Mouse (Mus musculus): ENCODE data around the gene Apopt1. TPM values are rescaled to one million over a fixed set of nuclear protein-coding genes. Genes with fewer than 3 reads are reported as not detected.
A peak's percentile ranks its signal among the peaks of the same experiment; 100 is the strongest.

The Apopt1 gene
- polyA plus RNA-seq, 1 experiment from 2014 or later, result 56.8 TPM

DNA sequence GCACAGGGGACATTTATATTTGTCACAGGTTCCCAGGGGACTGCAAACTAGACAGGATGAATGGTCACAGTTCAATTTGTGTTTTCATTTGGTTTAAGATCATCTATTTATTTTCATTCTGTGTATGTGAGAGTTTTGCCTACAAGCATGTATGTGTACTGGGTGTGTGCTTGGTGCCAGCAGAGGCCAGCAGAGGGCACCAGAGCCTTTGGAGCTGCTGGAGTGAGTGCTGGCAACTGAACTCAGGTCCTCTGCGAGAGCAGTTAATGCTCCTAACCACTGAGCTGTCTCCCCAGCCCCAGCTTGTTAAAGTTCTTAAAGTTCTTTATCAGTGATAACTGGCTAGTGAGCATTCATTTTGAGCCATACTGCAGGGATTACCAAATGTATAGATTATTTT lies 66.5 kb downstream of the Apopt1 start:
- Histone ChIP-seq H3K36me3 (ENCODE audit: control insufficient read depth, insufficient read depth, low read length) (peaks cover 75% of the 10 kb centered on the region), H3K27ac (ENCODE audit: low read length) (no peak overlapping the region), H3K27me3 (ENCODE audit: control insufficient read depth, insufficient read depth, low read depth, low read length) (no peaks in the 10 kb centered on the region), H3K9ac (ENCODE audit: low read depth, low read length) (no peak overlapping the region), H3K4me3 (ENCODE audit: low read depth, low read length) (no peak overlapping the region), H3K9me3 (replicated peaks; ENCODE audit: control insufficient read depth, low read length, poor library complexity, severe bottlenecking) (no peaks in the 10 kb centered on the region), H3K4me2 (ENCODE audit: low read length) (no peak overlapping the region), H3K4me1 (ENCODE audit: control insufficient read depth, insufficient read depth, low read length) (no peaks in the 10 kb centered on the region)
- WGBS, result 100% methylated on average over 1 of the region's 1 CpGs
- no peak for ATAC-seq

DNA sequence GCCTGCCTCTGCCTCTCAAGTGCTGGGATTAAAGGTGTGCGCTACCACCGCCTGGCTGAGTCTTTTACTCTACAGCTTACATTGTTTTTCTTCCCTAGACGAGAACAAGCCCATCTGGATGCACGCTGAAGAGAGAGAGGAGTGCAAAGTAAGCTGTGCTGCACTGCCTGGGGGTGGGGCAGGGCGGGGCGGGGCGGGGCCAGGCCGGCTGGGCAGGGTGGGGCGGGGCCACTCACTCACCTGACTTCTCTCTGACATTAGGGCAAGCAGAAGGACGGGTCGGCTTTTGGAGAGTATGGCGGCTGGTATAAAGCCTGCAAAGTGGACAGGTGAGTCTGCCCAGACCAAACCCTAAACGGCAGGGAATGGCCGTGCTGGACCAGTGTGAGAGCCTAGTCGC lies 72.1 kb downstream of the Apopt1 start:
- 79% methylated on average over 14 of the region's 15 CpGs for WGBS
- Histone ChIP-seq H3K9me3 (replicated peaks; ENCODE audit: control insufficient read depth, low read length, poor library complexity, severe bottlenecking) (no peaks in the 10 kb centered on the region), H3K4me1 (ENCODE audit: control insufficient read depth, insufficient read depth, low read length) (no peaks in the 10 kb centered on the region), H3K27ac (ENCODE audit: low read length) (no peak overlapping the region), H3K36me3 (ENCODE audit: control insufficient read depth, insufficient read depth, low read length) (peaks cover 65% of the 10 kb centered on the region), H3K4me3 (ENCODE audit: low read depth, low read length) (no peak overlapping the region), H3K9ac (ENCODE audit: low read depth, low read length) (no peak overlapping the region), H3K27me3 (ENCODE audit: control insufficient read depth, insufficient read depth, low read depth, low read length) (no peaks in the 10 kb centered on the region), H3K4me2 (ENCODE audit: low read length) (no peak overlapping the region)
- no peak for ATAC-seq

GRCm38 (mm10) chr12:111787015-111787414 lies 74.0 kb downstream of the Apopt1 start:
- Histone ChIP-seq H3K36me3 (ENCODE audit: control insufficient read depth, insufficient read depth, low read length) (peaks cover 59% of the 10 kb centered on the region), H3K4me3 (ENCODE audit: low read depth, low read length) (no peak overlapping the region), H3K27me3 (ENCODE audit: control insufficient read depth, insufficient read depth, low read depth, low read length) (no peaks in the 10 kb centered on the region), H3K27ac (ENCODE audit: low read length) (no peak overlapping the region), H3K4me2 (ENCODE audit: low read length) (no peak overlapping the region), H3K9me3 (replicated peaks; ENCODE audit: control insufficient read depth, low read length, poor library complexity, severe bottlenecking) (no peaks in the 10 kb centered on the region), H3K4me1 (ENCODE audit: control insufficient read depth, insufficient read depth, low read length) (no peaks in the 10 kb centered on the region; the same call in 1 of the 2 replicates), H3K9ac (ENCODE audit: low read depth, low read length) (no peak overlapping the region)
- ATAC-seq, result no peak
- 95% methylated on average over 6 of the region's 6 CpGs for WGBS

- Histone ChIP-seq H3K4me3 (ENCODE audit: low read depth, low read length) (no peak overlapping the region), H3K4me2 (ENCODE audit: low read length) (no peak overlapping the region), H3K27me3 (ENCODE audit: control insufficient read depth, insufficient read depth, low read depth, low read length) (no peaks in the 10 kb centered on the region), H3K4me1 (ENCODE audit: control insufficient read depth, insufficient read depth, low read length) (no peaks in the 10 kb centered on the region; the same call in 1 of the 2 replicates), H3K27ac (ENCODE audit: low read length) (no peak overlapping the region), H3K9ac (ENCODE audit: low read depth, low read length) (no peak overlapping the region), H3K9me3 (replicated peaks; ENCODE audit: control insufficient read depth, low read length, poor library complexity, severe bottlenecking) (no peaks in the 10 kb centered on the region), H3K36me3 (ENCODE audit: control insufficient read depth, insufficient read depth, low read length) (peaks cover 59% of the 10 kb centered on the region)
- ATAC-seq, result no peak
- 94% methylated on average over 5 of the region's 5 CpGs for WGBS
Measured at GRCm38 (mm10) chr12:111790090-111790489, 77.0 kb downstream of the Apopt1 start.

DNA sequence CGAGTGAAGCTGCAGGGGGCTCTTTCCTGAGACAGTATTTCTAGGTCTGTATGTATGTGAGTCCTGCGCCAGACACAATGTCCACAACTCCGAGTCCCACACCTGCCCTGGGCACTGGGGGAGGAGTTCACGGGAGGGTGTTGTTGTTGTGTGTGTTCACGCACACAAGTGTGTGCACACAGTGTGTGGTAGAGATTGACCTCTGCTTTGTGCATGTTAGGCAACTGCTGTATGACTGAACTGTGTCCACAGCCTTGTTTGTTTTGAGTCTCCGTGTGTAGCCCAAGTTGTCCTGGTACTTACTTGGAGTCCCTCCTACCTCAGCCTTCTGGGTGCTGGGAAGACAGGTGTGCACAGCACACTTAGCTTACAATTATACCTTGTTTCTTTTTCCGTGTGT lies 77.6 kb downstream of the Apopt1 start:
- Histone ChIP-seq H3K4me2 (ENCODE audit: low read length) (no peak overlapping the region), H3K9me3 (replicated peaks; ENCODE audit: control insufficient read depth, low read length, poor library complexity, severe bottlenecking) (no peaks in the 10 kb centered on the region), H3K36me3 (ENCODE audit: control insufficient read depth, insufficient read depth, low read length) (peaks cover 60% of the 10 kb centered on the region), H3K4me1 (ENCODE audit: control insufficient read depth, insufficient read depth, low read length) (no peaks in the 10 kb centered on the region; the same call in 1 of the 2 replicates), H3K27ac (ENCODE audit: low read length) (no peak overlapping the region), H3K9ac (ENCODE audit: low read depth, low read length) (no peak overlapping the region), H3K27me3 (ENCODE audit: control insufficient read depth, insufficient read depth, low read depth, low read length) (no peaks in the 10 kb centered on the region), H3K4me3 (ENCODE audit: low read depth, low read length) (no peak overlapping the region)
- ATAC-seq, result no peak
- WGBS, result 91% methylated on average over 7 of the region's 7 CpGs

DNA sequence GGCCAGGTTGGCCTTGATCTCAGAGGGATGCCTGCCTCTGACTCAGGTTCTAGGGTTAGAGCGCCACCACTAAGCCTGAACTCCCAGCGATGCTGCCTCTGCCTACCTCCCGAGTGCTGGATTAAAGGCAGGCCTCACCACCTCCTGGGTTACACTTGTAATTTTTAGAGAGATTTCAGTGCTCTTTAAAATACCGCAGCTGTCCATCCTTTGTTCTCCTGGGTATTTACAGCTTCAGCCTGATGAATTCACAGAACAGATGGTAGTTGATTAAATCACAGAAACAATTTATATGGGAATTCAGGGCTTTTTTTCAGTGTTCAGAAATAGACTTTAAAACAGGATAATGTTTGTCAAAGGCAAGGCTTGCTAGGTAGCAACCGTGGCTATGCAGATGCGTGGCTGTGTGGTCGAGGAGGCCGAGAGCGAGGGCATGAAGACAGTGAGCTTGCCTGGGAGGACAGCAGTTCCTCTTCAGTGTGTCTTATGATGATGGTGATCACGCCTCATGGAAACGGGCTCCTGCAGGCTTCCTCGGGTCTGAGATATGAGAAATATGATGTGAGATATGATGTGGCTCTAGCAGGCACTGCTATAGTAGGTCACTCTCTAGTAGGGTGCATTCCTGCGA lies 78.5 kb downstream of the Apopt1 start:
- no peak overlapping the region for H3K9ac ChIP-seq (ENCODE audit: low read depth, low read length)
- H3K36me3 ChIP-seq (ENCODE audit: control insufficient read depth, insufficient read depth, low read length), result peaks cover 52% of the 10 kb centered on the region
- ATAC-seq, result no peak
- H3K27ac ChIP-seq (ENCODE audit: low read length), result 0 out of 2 replicates have a peak overlapping the region, but pooled peaks have one; percentile 1
- WGBS, result 74% methylated on average over 13 of the region's 13 CpGs
- H3K4me3 ChIP-seq (ENCODE audit: low read depth, low read length), result no peak overlapping the region
- no peaks in the 10 kb centered on the region; the same call in 1 of the 2 replicates for H3K4me1 ChIP-seq (ENCODE audit: control insufficient read depth, insufficient read depth, low read length)
- no peak overlapping the region for H3K4me2 ChIP-seq (ENCODE audit: low read length)
- H3K27me3 ChIP-seq (ENCODE audit: control insufficient read depth, insufficient read depth, low read depth, low read length), result no peaks in the 10 kb centered on the region
- no peaks in the 10 kb centered on the region for H3K9me3 ChIP-seq (replicated peaks; ENCODE audit: control insufficient read depth, low read length, poor library complexity, severe bottlenecking)

- Histone ChIP-seq H3K4me3 (ENCODE audit: low read depth, low read length) (no peak overlapping the region), H3K27ac (ENCODE audit: low read length) (no peak overlapping the region), H3K4me2 (ENCODE audit: low read length) (no peak overlapping the region), H3K27me3 (ENCODE audit: control insufficient read depth, insufficient read depth, low read depth, low read length) (no peaks in the 10 kb centered on the region), H3K9ac (ENCODE audit: low read depth, low read length) (no peak overlapping the region), H3K36me3 (ENCODE audit: control insufficient read depth, insufficient read depth, low read length) (peaks cover 33% of the 10 kb centered on the region), H3K9me3 (replicated peaks; ENCODE audit: control insufficient read depth, low read length, poor library complexity, severe bottlenecking) (no peaks in the 10 kb centered on the region), H3K4me1 (ENCODE audit: control insufficient read depth, insufficient read depth, low read length) (no peaks in the 10 kb centered on the region; the same call in 1 of the 2 replicates)
- ATAC-seq, result no peak
- 91% methylated on average over 22 of the region's 22 CpGs for WGBS
Measured at GRCm38 (mm10) chr12:111794102-111794501, 81.0 kb downstream of the Apopt1 start.

- H3K27me3 ChIP-seq (ENCODE audit: control insufficient read depth, insufficient read depth, low read depth, low read length), result no peaks in the 10 kb centered on the region
- H3K36me3 ChIP-seq (ENCODE audit: control insufficient read depth, insufficient read depth, low read length), result peaks cover 31% of the 10 kb centered on the region
- no peak overlapping the region for H3K4me2 ChIP-seq (ENCODE audit: low read length)
- no peak overlapping the region for H3K9ac ChIP-seq (ENCODE audit: low read depth, low read length)
- H3K9me3 ChIP-seq (replicated peaks; ENCODE audit: control insufficient read depth, low read length, poor library complexity, severe bottlenecking), result no peaks in the 10 kb centered on the region
- 93% methylated on average over 18 of the region's 18 CpGs for WGBS
- no peaks in the 10 kb centered on the region; the same call in 1 of the 2 replicates for H3K4me1 ChIP-seq (ENCODE audit: control insufficient read depth, insufficient read depth, low read length)
- no peak for ATAC-seq
- H3K4me3 ChIP-seq (ENCODE audit: low read depth, low read length), result no peak overlapping the region
- H3K27ac ChIP-seq (ENCODE audit: low read length), result no peak overlapping the region
Measured at GRCm38 (mm10) chr12:111794526-111795179, 81.6 kb downstream of the Apopt1 start.

- WGBS, result 88% methylated on average over 28 of the region's 28 CpGs
Measured at GRCm38 (mm10) chr12:111795180-111795895, 82.3 kb downstream of the Apopt1 start.

More at GRCm38 (mm10) chr12:111795180-111795895, 82.3 kb downstream of the Apopt1 start:
- Histone ChIP-seq H3K4me3 (ENCODE audit: low read depth, low read length) (no peak overlapping the region), H3K36me3 (ENCODE audit: control insufficient read depth, insufficient read depth, low read length) (peaks cover 28% of the 10 kb centered on the region), H3K9me3 (replicated peaks; ENCODE audit: control insufficient read depth, low read length, poor library complexity, severe bottlenecking) (no peaks in the 10 kb centered on the region), H3K4me1 (ENCODE audit: control insufficient read depth, insufficient read depth, low read length) (no peaks in the 10 kb centered on the region; the same call in 1 of the 2 replicates), H3K27me3 (ENCODE audit: control insufficient read depth, insufficient read depth, low read depth, low read length) (no peaks in the 10 kb centered on the region), H3K27ac (ENCODE audit: low read length) (no peak overlapping the region), H3K9ac (ENCODE audit: low read depth, low read length) (no peak overlapping the region), H3K4me2 (ENCODE audit: low read length) (no peak overlapping the region)
- no peak for ATAC-seq
